Mouse (Mus musculus) forebrain, embryonic 16.5 days (tissue): Measurements from ENCODE around the gene Depp1. TPM values are rescaled to one million over a fixed set of nuclear protein-coding genes. Genes with fewer than 3 reads are reported as not detected.

Source experiments
- ATAC-seq: fragments of 200-750 bp; cut with Nextera tagmentation; 2 replicates; pipeline ENCODE4 v1.8.0; 2017; ENCODE audit warnings: mild to moderate bottlenecking, moderate library complexity
- H3K27ac ChIP-seq: fragments of 300-500 bp; sonication (generic); 2 replicates; pipeline ENCODE4 v1.5.1; 2014; ENCODE audit warnings: low read length, control low read depth
- H3K27me3 ChIP-seq: fragments of 300-500 bp; sonication (generic); replicated peaks from 2 replicates; pipeline ENCODE4 v1.6.1; 2014; ENCODE audit warnings: low read length; ENCODE audit not compliant: control insufficient read depth, insufficient read depth
- H3K36me3 ChIP-seq: fragments of 300-500 bp; sonication (generic); 2 replicates; pipeline ENCODE4 v1.6.1; 2014; ENCODE audit not compliant: control insufficient read depth, insufficient read depth
- H3K4me1 ChIP-seq: fragments of 300-500 bp; sonication (generic); replicated peaks from 2 replicates; pipeline ENCODE4 v1.6.1; 2014; ENCODE audit warnings: low read length; ENCODE audit not compliant: control insufficient read depth, insufficient read depth
- H3K4me2 ChIP-seq: fragments of 300-500 bp; sonication (generic); 2 replicates; pipeline ENCODE4 v1.6.1; 2014; ENCODE audit warnings: mild to moderate bottlenecking, low read length, control low read depth
- H3K4me3 ChIP-seq: fragments of 300-500 bp; sonication (generic); replicated peaks from 2 replicates; pipeline ENCODE4 v1.5.1; 2014; ENCODE audit warnings: mild to moderate bottlenecking, low read length, control low read depth
- H3K9ac ChIP-seq: fragments of 300-500 bp; sonication (generic); replicated peaks from 2 replicates; pipeline ENCODE4 v1.6.1; 2014; ENCODE audit warnings: low read depth, low read length, control low read depth
- H3K9me3 ChIP-seq: fragments of 300-500 bp; sonication (generic); 2 replicates; pipeline ENCODE4 v1.6.1; 2016; ENCODE audit warnings: low read length; ENCODE audit not compliant: control insufficient read depth
- WGBS: fragments of 180-500 bp; shearing (Covaris S2); extraction: QIAGEN DNeasy Blood & Tissue Kit; methylation state at CpG from one replicate; pipeline ENCODE4 v1.1.7; 2014; 5-methylcytosine and 5-hydroxymethylcytosine counted together
- polyA plus RNA-seq: library from polyadenylated mRNA; unstranded; fragments of >200 nt; fragmentation: Nextera tagmentation; extraction: Ambion mirVana; gene quantifications from 2 replicates; pipeline ENCODE4 v1.2.1, GENCODE M21; 2015

The Depp1 gene
- polyA plus RNA-seq, 1 experiment from 2014 or later, result 7.0 TPM

GRCm38 (mm10) chr6:116664830-116665229 is 14.4 kb downstream of the Depp1 start:
- H3K27me3 ChIP-seq, result no peaks in the 10 kb centered on the region
- no peak overlapping the region for H3K4me2 ChIP-seq
- H3K4me1 ChIP-seq, result peaks cover 9% of the 10 kb centered on the region
- no peak overlapping the region for H3K4me3 ChIP-seq
- no peak overlapping the region for H3K9ac ChIP-seq
- H3K9me3 ChIP-seq, result no peaks in the 10 kb centered on the region
- no peak for ATAC-seq
- H3K27ac ChIP-seq, result no peak overlapping the region
- 82% methylated on average over 3 of the region's 3 CpGs for WGBS
- H3K36me3 ChIP-seq, result no peaks in the 10 kb centered on the region

- Histone ChIP-seq H3K4me2 (no peak overlapping the region), H3K27ac (no peak overlapping the region), H3K4me1 (peaks cover 21% of the 10 kb centered on the region), H3K4me3 (no peak overlapping the region), H3K36me3 (no peaks in the 10 kb centered on the region), H3K27me3 (no peaks in the 10 kb centered on the region), H3K9ac (no peak overlapping the region), H3K9me3 (no peaks in the 10 kb centered on the region)
- 46% methylated on average over 12 of the region's 12 CpGs for WGBS
- ATAC-seq, result no peak
Observed at GRCm38 (mm10) chr6:116666085-116666750, 15.8 kb downstream of the Depp1 start.

GRCm38 (mm10) chr6:116666892-116667291 is 16.5 kb downstream of the Depp1 start:
- no peaks in the 10 kb centered on the region for H3K36me3 ChIP-seq
- peak; percentile 22 for ATAC-seq
- H3K4me3 ChIP-seq, result no peak overlapping the region
- peaks cover 21% of the 10 kb centered on the region for H3K4me1 ChIP-seq
- no peak overlapping the region for H3K4me2 ChIP-seq
- no peaks in the 10 kb centered on the region for H3K27me3 ChIP-seq
- no peak overlapping the region for H3K27ac ChIP-seq
- 13% methylated on average over 3 of the region's 3 CpGs for WGBS
- H3K9ac ChIP-seq, result no peak overlapping the region
- no peaks in the 10 kb centered on the region for H3K9me3 ChIP-seq

- H3K9ac ChIP-seq, result no peak overlapping the region
- H3K27me3 ChIP-seq, result no peaks in the 10 kb centered on the region
- no peak for ATAC-seq
- H3K36me3 ChIP-seq, result no peaks in the 10 kb centered on the region
- peaks cover 21% of the 10 kb centered on the region for H3K4me1 ChIP-seq
- no peak overlapping the region for H3K4me3 ChIP-seq
- H3K4me2 ChIP-seq, result no peak overlapping the region
- H3K27ac ChIP-seq, result no peak overlapping the region
- H3K9me3 ChIP-seq, result no peaks in the 10 kb centered on the region
- 63% methylated on average over 3 of the region's 3 CpGs for WGBS
Observed at GRCm38 (mm10) chr6:116667382-116667781, 17.0 kb downstream of the Depp1 start.

GRCm38 (mm10) chr6:116668682-116669470 is 18.5 kb downstream of the Depp1 start:
- no peak for ATAC-seq
- WGBS, result 61% methylated on average over 11 of the region's 11 CpGs
- Histone ChIP-seq H3K36me3 (no peaks in the 10 kb centered on the region), H3K4me1 (peaks cover 29% of the 10 kb centered on the region), H3K4me2 (no peak overlapping the region), H3K27me3 (no peaks in the 10 kb centered on the region), H3K27ac (no peak overlapping the region), H3K9ac (no peak overlapping the region), H3K9me3 (no peaks in the 10 kb centered on the region), H3K4me3 (no peak overlapping the region)

- 8% methylated on average over 6 of the region's 6 CpGs for WGBS
Observed at GRCm38 (mm10) chr6:116670144-116670543, 19.7 kb downstream of the Depp1 start.

GRCm38 (mm10) chr6:116671031-116671430 is 20.6 kb downstream of the Depp1 start:
- H3K27ac ChIP-seq, result no peak overlapping the region
- no peaks in the 10 kb centered on the region for H3K36me3 ChIP-seq
- no peak overlapping the region for H3K9ac ChIP-seq
- no peaks in the 10 kb centered on the region for H3K9me3 ChIP-seq
- WGBS, result 15% methylated on average over 5 of the region's 5 CpGs
- H3K27me3 ChIP-seq, result no peaks in the 10 kb centered on the region
- H3K4me1 ChIP-seq, result peaks cover 37% of the 10 kb centered on the region
- ATAC-seq, result no peak
- H3K4me3 ChIP-seq, result no peak overlapping the region
- H3K4me2 ChIP-seq, result 0 out of 2 replicates have a peak overlapping the region, but pooled peaks have one; percentile 2

More at GRCm38 (mm10) chr6:116670144-116670543, 19.7 kb downstream of the Depp1 start:
- Histone ChIP-seq H3K9me3 (no peaks in the 10 kb centered on the region), H3K36me3 (no peaks in the 10 kb centered on the region), H3K4me2 (no peak overlapping the region), H3K4me3 (no peak overlapping the region), H3K27ac (peak overlapping the region; percentile 41; the same call in 1 of the 2 replicates), H3K4me1 (peaks cover 37% of the 10 kb centered on the region), H3K27me3 (no peaks in the 10 kb centered on the region), H3K9ac (no peak overlapping the region; the same call in 1 of the 2 replicates)
- ATAC-seq, result peak; percentile 24; the same call in 1 of the 2 replicates

GRCm38 (mm10) chr6:116671768-116672167 is 21.4 kb downstream of the Depp1 start:
- Histone ChIP-seq H3K36me3 (no peaks in the 10 kb centered on the region), H3K4me3 (no peak overlapping the region), H3K27ac (no peak overlapping the region), H3K4me1 (peaks cover 37% of the 10 kb centered on the region), H3K9ac (no peak overlapping the region), H3K4me2 (no peak overlapping the region), H3K9me3 (no peaks in the 10 kb centered on the region), H3K27me3 (no peaks in the 10 kb centered on the region)
- no peak for ATAC-seq
- 78% methylated on average over 4 of the region's 4 CpGs for WGBS

- no peak overlapping the region for H3K9ac ChIP-seq
- H3K36me3 ChIP-seq, result no peaks in the 10 kb centered on the region
- 80% methylated on average over 5 of the region's 5 CpGs for WGBS
- no peak overlapping the region for H3K27ac ChIP-seq
- H3K9me3 ChIP-seq, result no peaks in the 10 kb centered on the region
- no peak overlapping the region for H3K4me3 ChIP-seq
- no peak for ATAC-seq
- H3K4me1 ChIP-seq, result peaks cover 32% of the 10 kb centered on the region
- no peaks in the 10 kb centered on the region for H3K27me3 ChIP-seq
- H3K4me2 ChIP-seq, result 0 out of 2 replicates have a peak overlapping the region, but pooled peaks have one; percentile 8
Observed at GRCm38 (mm10) chr6:116672349-116672748, 21.9 kb downstream of the Depp1 start.
